ENCODE assay signal across 10 mouse cellular contexts in genomic region chr17:66447007-66447312, GRCm38 (mm10). TPM values are rescaled to one million over a fixed set of nuclear protein-coding genes. Genes with fewer than 3 reads are reported as not detected.
DNase-seq lines count a peak whose midpoint lies in the region; ATAC-seq and TF ChIP-seq lines count a peak whose summit lies in the region.
"Had no signal": no experiment of that assay in that cellular context is flagged by ENCODE, and none has a peak within 500 bp of the region (broad histone marks: within the 10 kb centered on the region; RNA-seq: fewer than 3 reads in every experiment).

No protein-coding gene starts in this region.

- H3K27ac ChIP-seq in embryonic facial prominence, embryonic 13.5 days: no peak overlapping the region
- no peak overlapping the region for H3K27ac ChIP-seq in intestine, embryonic 16.5 days (ENCODE audit: low read length)
- H3K27ac ChIP-seq in olfactory bulb, adult 2 months (ENCODE audit: insufficient read depth, low read depth, low read length): peak overlapping the region; percentile 43; the same call in 1 of the 2 replicates

- WGBS in lung, adult 2 months: 71% methylated on average over 7 of the region's 7 CpGs
- 52% methylated on average over 7 of the region's 7 CpGs for WGBS in embryonic facial prominence, embryonic 13.5 days
- WGBS in intestine, embryonic 16.5 days: 61% methylated on average over 7 of the region's 7 CpGs
- 42% methylated on average over 7 of the region's 7 CpGs for WGBS in olfactory bulb, adult 2 months

- peaks cover 4% of the 10 kb centered on the region; the same call in 1 of the 2 replicates for H3K4me1 ChIP-seq in lung, adult 2 months (ENCODE audit: control insufficient read depth, insufficient read depth, low read length)
- peaks cover 30% of the 10 kb centered on the region for H3K4me1 ChIP-seq in embryonic facial prominence, embryonic 13.5 days
- peaks cover 18% of the 10 kb centered on the region for H3K4me1 ChIP-seq in intestine, embryonic 16.5 days (ENCODE audit: control insufficient read depth, insufficient read depth, low read length)
- H3K4me1 ChIP-seq in olfactory bulb, adult 2 months (ENCODE audit: control insufficient read depth, insufficient read depth, low read length): peaks cover 23% of the 10 kb centered on the region

- peak overlapping the region; percentile 34 for H3K4me3 ChIP-seq in lung, adult 2 months (replicated peaks; ENCODE audit: extremely low read depth, low read depth, low read length)
- peak overlapping the region; percentile 11; the same call in 1 of the 2 replicates for H3K4me3 ChIP-seq in embryonic facial prominence, embryonic 13.5 days
- H3K4me3 ChIP-seq in intestine, embryonic 16.5 days (ENCODE audit: low read length): peak overlapping the region; percentile 76
- peak overlapping the region; percentile 79 for H3K4me3 ChIP-seq in olfactory bulb, adult 2 months (ENCODE audit: insufficient read depth, low read depth, low read length)

- no peaks in the 10 kb centered on the region for H3K9me3 ChIP-seq in embryonic facial prominence, embryonic 13.5 days
- H3K9me3 ChIP-seq in intestine, embryonic 16.5 days (ENCODE audit: control insufficient read depth, low read length): no peaks in the 10 kb centered on the region

- H3K9ac ChIP-seq in embryonic facial prominence, embryonic 13.5 days: no peak overlapping the region
- H3K9ac ChIP-seq in intestine, embryonic 16.5 days (ENCODE audit: low read depth, low read length): peak overlapping the region; percentile 9; the same call in 1 of the 2 replicates

- no peaks in the 10 kb centered on the region for H3K36me3 ChIP-seq in embryonic facial prominence, embryonic 13.5 days
- H3K36me3 ChIP-seq in intestine, embryonic 16.5 days (ENCODE audit: control insufficient read depth, insufficient read depth, low read length): no peaks in the 10 kb centered on the region

- ATAC-seq in embryonic facial prominence, embryonic 13.5 days (ENCODE audit: insufficient number of reproducible peaks, insufficient read depth, low FRiP score, low TSS enrichment, low read depth): no peak
- no peak for ATAC-seq in intestine, embryonic 16.5 days

- TF ChIP-seq POLR2A in lung, adult 2 months (IDR thresholded peaks at IDR 0.05; ENCODE audit: borderline replicate concordance, extremely low read depth, low read depth, low read length): no peak
- TF ChIP-seq POLR2A in olfactory bulb, adult 2 months (IDR thresholded peaks at IDR 0.05; ENCODE audit: insufficient read depth, low read depth, low read length): no peak

- TF ChIP-seq CTCF in lung, adult 2 months (IDR thresholded peaks at IDR 0.05; ENCODE audit: insufficient read depth, low read length): no peak
- TF ChIP-seq CTCF in olfactory bulb, adult 2 months (IDR thresholded peaks at IDR 0.05; ENCODE audit: insufficient read depth, low read depth, low read length): no peak

- peak overlapping the region; percentile 88 for H3K4me2 ChIP-seq in embryonic facial prominence, embryonic 13.5 days
- H3K4me2 ChIP-seq in intestine, embryonic 16.5 days (ENCODE audit: low read depth, low read length): peak overlapping the region; percentile 99

- no peak for DNase-seq in lung, adult 2 months
- no peak for DNase-seq in lung, postnatal 36 days
- DNase-seq in thymus, postnatal 10 days (ENCODE audit: low spot score in 2 of 2): no peak
- DNase-seq in gastrocnemius, postnatal 4 days (ENCODE audit: low spot score in 2 of 2): no peak
- no peak for DNase-seq in B cell, adult 2 months
- DNase-seq: lung, adult 18-20 months had no signal

- H3K27me3 ChIP-seq in embryonic facial prominence, embryonic 13.5 days: peaks cover 47% of the 10 kb centered on the region
- H3K27me3 ChIP-seq in intestine, embryonic 16.5 days (replicated peaks; ENCODE audit: control insufficient read depth, insufficient read depth, low read length): peaks cover 42% of the 10 kb centered on the region

RNA-seq across cellular contexts. Expression of gene Mtcl1, which starts 2.6 kb away (rescaled TPM):
- polyA plus RNA-seq in lung, adult 2 months (2012; rRNA removed): 30.6 and 32.1 TPM in 2 replicates
- polyA plus RNA-seq in embryonic facial prominence, embryonic 13.5 days (2015; fragmentation: Nextera tagmentation; extraction: Ambion mirVana): 4.0 and 4.1 TPM in 2 replicates
- 4.0 and 4.1 TPM in 2 replicates for polyA plus RNA-seq in intestine, embryonic 16.5 days (2015; fragmentation: Nextera tagmentation; extraction: Ambion mirVana)
- not detected in 2 replicates for polyA plus RNA-seq in olfactory bulb, adult 2 months (2012; ENCODE audit: insufficient read depth, insufficient read length, low replicate concordance, missing spikeins)
- total RNA-seq in gastrocnemius, postnatal 4 days (2021): 10 to 100 TPM; 30.3 to 31.4 TPM
- total RNA-seq: hematopoietic stem cell, adult 5-6 weeks had no signal

Comparison
In these comparisons a context has a peak if more than half of its experiments do, and no peak if none do; other contexts are left out.
1. H3K4me3 ChIP-seq: peak in every context shown above with its lines; median percentile 79 in olfactory bulb, adult 2 months; 76 in intestine, embryonic 16.5 days; 34 in lung, adult 2 months; 11 in embryonic facial prominence, embryonic 13.5 days.